Mouse (Mus musculus): Measurements from ENCODE around the gene Dgke.
"Not testable (repeated sequence)": the region's sequence is repeated elsewhere in the genome, so short reads cannot be mapped to it uniquely, and the experiment has no call there.

DNA sequence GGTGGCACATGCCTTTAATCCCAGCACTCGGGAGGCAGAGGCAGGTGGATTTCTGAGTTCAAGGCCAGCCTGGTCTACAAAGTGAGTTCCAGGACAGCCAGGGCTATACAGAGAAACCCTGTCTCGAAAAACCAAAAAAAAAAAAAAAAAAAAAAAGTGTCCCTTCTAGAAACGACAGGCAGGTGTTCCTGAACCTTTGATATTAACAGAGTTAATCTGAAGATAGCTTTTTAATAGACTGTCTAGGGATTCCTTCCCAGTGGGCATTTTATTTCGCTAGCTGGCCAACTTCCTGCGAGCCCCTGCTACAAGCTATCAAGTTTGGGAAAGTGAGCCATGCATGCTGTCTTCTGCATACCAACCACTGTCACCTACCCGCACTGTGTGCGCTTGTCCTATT lies 25.6 kb downstream of the Dgke start:
- TF ChIP-seq CTCF (IDR thresholded peaks at IDR 0.05; ENCODE audit: low read depth); EP300 (optimal IDR thresholded peaks at IDR 0.05): not testable (repeated sequence)

Data from stomach, postnatal 0 days (tissue).